Mouse (Mus musculus) heart, embryonic 10.5 days (tissue): ENCODE data around the gene Fbxl15. TPM values are rescaled to one million over a fixed set of nuclear protein-coding genes. Genes with fewer than 3 reads are reported as not detected.

Experiments
- DNase-seq: peaks from one replicate; pipeline ENCODE4 v3.0.0-alpha.2; 2017; ENCODE audit warnings: low spot score
- H3K27ac ChIP-seq: fragments of 300-500 bp; sonication (generic); 2 replicates; pipeline ENCODE4 v1.5.1; 2016; ENCODE audit warnings: mild to moderate bottlenecking
- H3K27me3 ChIP-seq: fragments of 300-500 bp; sonication (generic); 2 replicates; pipeline ENCODE4 v1.6.1; 2016; ENCODE audit warnings: mild to moderate bottlenecking; ENCODE audit not compliant: poor library complexity, insufficient read depth, severe bottlenecking
- H3K36me3 ChIP-seq: fragments of 300-500 bp; sonication (generic); 2 replicates; pipeline ENCODE4 v1.6.1; 2016; ENCODE audit warnings: mild to moderate bottlenecking, moderate library complexity
- H3K4me1 ChIP-seq: fragments of 300-500 bp; sonication (generic); 2 replicates; pipeline ENCODE4 v1.6.1; 2016; ENCODE audit warnings: mild to moderate bottlenecking
- H3K4me3 ChIP-seq: fragments of 300-500 bp; sonication (generic); 2 replicates; pipeline ENCODE4 v1.5.1; 2016; ENCODE audit warnings: mild to moderate bottlenecking, moderate library complexity
- H3K9me3 ChIP-seq: fragments of 300-500 bp; sonication (generic); 2 replicates; pipeline ENCODE4 v1.6.1; 2016; ENCODE audit warnings: mild to moderate bottlenecking, moderate library complexity
- WGBS: fragments of 180-500 bp; shearing (Covaris S2); methylation state at CpG from one replicate; pipeline ENCODE4 v1.1.7; 2016; 5-methylcytosine and 5-hydroxymethylcytosine counted together
- polyA plus RNA-seq: library from polyadenylated mRNA; unstranded; fragments of >200 nt; fragmentation: Nextera tagmentation; extraction: Ambion mirVana; gene quantifications from 2 replicates; pipeline ENCODE4 v1.2.1, GENCODE M21; 2016

The Fbxl15 gene
- polyA plus RNA-seq: 10.3 and 11.3 TPM in 2 replicates

- Histone ChIP-seq H3K36me3 (peaks cover 24% of the 10 kb centered on the region), H3K4me3 (peak within 1 kb of the TSS; percentile 79), H3K4me1 (peaks cover 35% of the 10 kb centered on the region), H3K27ac (peak within 1 kb of the TSS; percentile 82), H3K9me3 (no peaks in the 10 kb centered on the region), H3K27me3 (peaks cover 49% of the 10 kb centered on the region)
- peak; percentile 97 for DNase-seq
- WGBS: under 1% methylated on average over 81 of the region's 81 CpGs
Observed at GRCm38 (mm10) chr19:46328081-46329030, at the start of gene Fbxl15. Fbxl15 (plus strand) TSS chr19:46328184.

GRCm38 (mm10) chr19:46282081-46282849, 45.7 kb upstream of the Fbxl15 start:
- Histone ChIP-seq H3K36me3 (peaks cover 89% of the 10 kb centered on the region), H3K4me3 (no peak overlapping the region), H3K9me3 (no peaks in the 10 kb centered on the region), H3K27me3 (no peaks in the 10 kb centered on the region), H3K4me1 (no peaks in the 10 kb centered on the region), H3K27ac (no peak overlapping the region)
- no peak for DNase-seq
- 94% methylated on average over 11 of the region's 11 CpGs for WGBS

GRCm38 (mm10) chr19:46284686-46285085, 43.3 kb upstream of the Fbxl15 start:
- DNase-seq: peak; percentile 55
- Histone ChIP-seq H3K27ac (no peak overlapping the region), H3K9me3 (no peaks in the 10 kb centered on the region), H3K4me1 (no peaks in the 10 kb centered on the region), H3K27me3 (no peaks in the 10 kb centered on the region), H3K4me3 (no peak overlapping the region), H3K36me3 (peaks cover 80% of the 10 kb centered on the region)
- 85% methylated on average over 4 of the region's 4 CpGs for WGBS

GRCm38 (mm10) chr19:46285631-46286030, 42.4 kb upstream of the Fbxl15 start:
- peak; percentile 72 for DNase-seq
- H3K4me3 ChIP-seq: no peak overlapping the region
- H3K36me3 ChIP-seq: peaks cover 71% of the 10 kb centered on the region
- no peaks in the 10 kb centered on the region for H3K27me3 ChIP-seq
- no peaks in the 10 kb centered on the region for H3K4me1 ChIP-seq
- WGBS: 79% methylated on average over 7 of the region's 7 CpGs
- H3K9me3 ChIP-seq: no peaks in the 10 kb centered on the region
- no peak overlapping the region for H3K27ac ChIP-seq

- no peak overlapping the region for H3K27ac ChIP-seq
- no peak overlapping the region for H3K4me3 ChIP-seq
- no peaks in the 10 kb centered on the region for H3K27me3 ChIP-seq
- no peaks in the 10 kb centered on the region for H3K9me3 ChIP-seq
- DNase-seq: no peak
- H3K36me3 ChIP-seq: peaks cover 67% of the 10 kb centered on the region
- 84% methylated on average over 6 of the region's 6 CpGs for WGBS
- no peaks in the 10 kb centered on the region for H3K4me1 ChIP-seq
Observed at GRCm38 (mm10) chr19:46286047-46286446, 41.9 kb upstream of the Fbxl15 start.

- Histone ChIP-seq H3K4me1 (no peaks in the 10 kb centered on the region), H3K9me3 (no peaks in the 10 kb centered on the region), H3K36me3 (peaks cover 59% of the 10 kb centered on the region), H3K27me3 (no peaks in the 10 kb centered on the region), H3K27ac (no peak overlapping the region), H3K4me3 (no peak overlapping the region)
- WGBS: 80% methylated on average over 3 of the region's 3 CpGs
- DNase-seq: peak; percentile 71
Observed at GRCm38 (mm10) chr19:46286926-46287325, 41.1 kb upstream of the Fbxl15 start.

- peak; percentile 68 for DNase-seq
- H3K4me1 ChIP-seq: no peaks in the 10 kb centered on the region
- H3K27me3 ChIP-seq: no peaks in the 10 kb centered on the region; the same call in 1 of the 2 replicates
- H3K9me3 ChIP-seq: no peaks in the 10 kb centered on the region
- peaks cover 52% of the 10 kb centered on the region for H3K36me3 ChIP-seq
- H3K27ac ChIP-seq: no peak overlapping the region
- 86% methylated on average over 3 of the region's 3 CpGs for WGBS
- no peak overlapping the region for H3K4me3 ChIP-seq
Observed at GRCm38 (mm10) chr19:46287566-46287965, 40.4 kb upstream of the Fbxl15 start.

- Histone ChIP-seq H3K27ac (no peak overlapping the region), H3K36me3 (peaks cover 23% of the 10 kb centered on the region), H3K9me3 (no peaks in the 10 kb centered on the region), H3K4me1 (no peaks in the 10 kb centered on the region), H3K4me3 (no peak overlapping the region), H3K27me3 (no peaks in the 10 kb centered on the region; the same call in 1 of the 2 replicates)
- 59% methylated on average over 12 of the region's 12 CpGs for WGBS
- DNase-seq: no peak
Observed at GRCm38 (mm10) chr19:46290535-46291105, 37.4 kb upstream of the Fbxl15 start.

GRCm38 (mm10) chr19:46296938-46297337, 31.0 kb upstream of the Fbxl15 start:
- Histone ChIP-seq H3K4me1 (peaks cover 2% of the 10 kb centered on the region; the same call in 1 of the 2 replicates), H3K27me3 (peaks cover 3% of the 10 kb centered on the region; the same call in 1 of the 2 replicates), H3K9me3 (no peaks in the 10 kb centered on the region), H3K4me3 (no peak overlapping the region), H3K36me3 (no peaks in the 10 kb centered on the region), H3K27ac (no peak overlapping the region)
- no peak for DNase-seq
- WGBS: 65% methylated on average over 4 of the region's 4 CpGs

- no peaks in the 10 kb centered on the region for H3K36me3 ChIP-seq
- H3K4me3 ChIP-seq: no peak overlapping the region
- no peak overlapping the region for H3K27ac ChIP-seq
- peak; percentile 51 for DNase-seq
- WGBS: 40% methylated on average over 8 of the region's 8 CpGs
- H3K9me3 ChIP-seq: no peaks in the 10 kb centered on the region
- 0 out of 2 replicates have a peak, but pooled peaks cover 3% of the 10 kb centered on the region for H3K27me3 ChIP-seq
- H3K4me1 ChIP-seq: peaks cover 21% of the 10 kb centered on the region; the same call in 1 of the 2 replicates
Observed at GRCm38 (mm10) chr19:46300294-46301045, 27.5 kb upstream of the Fbxl15 start.

GRCm38 (mm10) chr19:46302551-46302950, 25.4 kb upstream of the Fbxl15 start:
- H3K27ac ChIP-seq: no peak overlapping the region
- peak; percentile 55 for DNase-seq
- 85% methylated on average over 4 of the region's 4 CpGs for WGBS

More at GRCm38 (mm10) chr19:46302551-46302950, 25.4 kb upstream of the Fbxl15 start:
- peaks cover 2% of the 10 kb centered on the region; the same call in 1 of the 2 replicates for H3K36me3 ChIP-seq
- H3K4me1 ChIP-seq: peaks cover 35% of the 10 kb centered on the region
- no peaks in the 10 kb centered on the region for H3K9me3 ChIP-seq
- peaks cover 22% of the 10 kb centered on the region for H3K27me3 ChIP-seq
- H3K4me3 ChIP-seq: no peak overlapping the region
